Mouse (Mus musculus): ENCODE results near the gene Bcl2l11. TPM values are rescaled to one million over a fixed set of nuclear protein-coding genes. Genes with fewer than 3 reads are reported as not detected.
A peak's percentile ranks its signal among the peaks of the same experiment; 100 is the strongest.

Gene Bcl2l11
- polyA plus RNA-seq, 2 experiments from 2014 or later: 15.4 to 23.8 TPM

GRCm38 (mm10) chr2:128143992-128144391 lies 18.2 kb downstream of the Bcl2l11 start:
- no peak for ATAC-seq

GRCm38 (mm10) chr2:128145433-128145832 lies 19.6 kb downstream of the Bcl2l11 start:
- ATAC-seq: no peak

- no peak for ATAC-seq
These were observed 23.8 kb downstream of the Bcl2l11 start for GRCm38 (mm10) chr2:128149596-128149995.

- ATAC-seq: no peak
These were observed 26.4 kb downstream of the Bcl2l11 start for GRCm38 (mm10) chr2:128152211-128152610.

GRCm38 (mm10) chr2:128152845-128153550 lies 27.2 kb downstream of the Bcl2l11 start:
- ATAC-seq: peak; percentile 71

- peak; percentile 56 for ATAC-seq
These were observed 27.7 kb downstream of the Bcl2l11 start for GRCm38 (mm10) chr2:128153551-128153910.

GRCm38 (mm10) chr2:128155412-128156066 lies 29.7 kb downstream of the Bcl2l11 start:
- no peak for ATAC-seq

GRCm38 (mm10) chr2:128156067-128156462 lies 30.2 kb downstream of the Bcl2l11 start:
- ATAC-seq: no peak

- ATAC-seq: no peak
These were observed 30.9 kb downstream of the Bcl2l11 start for GRCm38 (mm10) chr2:128156557-128157412.

- peak; percentile 44 for ATAC-seq
These were observed 33.0 kb downstream of the Bcl2l11 start for GRCm38 (mm10) chr2:128158734-128159410.

GRCm38 (mm10) chr2:128159619-128160125 lies 33.8 kb downstream of the Bcl2l11 start:
- ATAC-seq: peak; percentile 32

GRCm38 (mm10) chr2:128163177-128163576 lies 37.3 kb downstream of the Bcl2l11 start:
- no peak for ATAC-seq

GRCm38 (mm10) chr2:128166623-128167423 lies 41.0 kb downstream of the Bcl2l11 start:
- no peak for ATAC-seq

- no peak for ATAC-seq
These were observed 42.1 kb downstream of the Bcl2l11 start for GRCm38 (mm10) chr2:128167930-128168329.

GRCm38 (mm10) chr2:128169486-128169885 lies 43.6 kb downstream of the Bcl2l11 start:
- no peak for ATAC-seq

- no peak for ATAC-seq
These were observed 44.1 kb downstream of the Bcl2l11 start for GRCm38 (mm10) chr2:128169972-128170371.

- ATAC-seq: no peak
These were observed 44.8 kb downstream of the Bcl2l11 start for GRCm38 (mm10) chr2:128170614-128171013.

GRCm38 (mm10) chr2:128172266-128172665 lies 46.4 kb downstream of the Bcl2l11 start:
- no peak for ATAC-seq

GRCm38 (mm10) chr2:128174176-128174575 lies 48.3 kb downstream of the Bcl2l11 start:
- no peak for ATAC-seq

GRCm38 (mm10) chr2:128174604-128175342 lies 48.9 kb downstream of the Bcl2l11 start:
- no peak for ATAC-seq

- ATAC-seq: no peak
These were observed 49.8 kb downstream of the Bcl2l11 start for GRCm38 (mm10) chr2:128175625-128176024.

Data from activated CD4-positive, CD25-positive, alpha-beta regulatory T cell, adult 4 months (primary cell).